ENCODE assay signal across 8 mouse cellular contexts in the genomic region with DNA sequence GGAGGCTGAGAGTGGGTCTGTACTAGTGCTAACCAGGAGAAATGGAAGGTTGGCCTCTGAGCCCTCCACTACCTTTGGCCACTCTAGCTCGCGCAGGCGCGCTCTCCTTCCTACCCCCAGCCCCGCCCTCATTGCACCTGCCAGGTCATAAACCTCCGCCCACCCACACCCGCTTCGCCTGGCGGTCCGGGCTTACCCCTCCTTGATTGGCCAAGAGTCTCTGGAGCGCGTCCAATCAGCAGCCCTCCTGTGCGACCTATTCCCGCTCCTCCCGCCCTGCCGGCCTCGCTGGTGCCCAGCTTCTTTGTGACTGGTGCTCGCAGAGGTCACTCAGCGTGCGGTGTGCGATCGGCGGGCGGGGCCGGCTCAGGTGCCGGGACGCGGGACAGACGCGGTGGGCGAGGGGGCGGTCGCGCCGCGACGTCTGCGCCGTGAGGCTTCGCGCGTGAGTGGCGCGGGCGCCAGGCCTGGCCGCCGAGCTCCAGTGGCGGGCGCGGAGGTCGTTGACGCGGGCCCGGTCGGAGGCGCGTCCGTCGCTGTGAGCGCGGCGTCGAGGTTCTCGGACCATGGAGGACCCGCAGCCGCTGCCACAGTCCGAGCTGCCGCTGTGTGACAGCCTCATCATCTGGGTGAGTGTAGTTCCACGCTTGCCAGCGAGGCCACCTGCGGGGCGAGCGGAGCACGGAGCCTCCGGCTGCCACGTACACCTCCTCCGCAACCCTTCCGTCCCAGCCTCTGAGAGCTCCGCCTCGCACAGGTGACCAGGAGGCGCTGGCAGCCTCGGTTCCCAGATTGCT. TPM values are rescaled to one million over a fixed set of nuclear protein-coding genes. Genes with fewer than 3 reads are reported as not detected.
DNase-seq lines count a peak whose midpoint lies in the region; ATAC-seq lines count a peak whose summit lies in the region.

Gene Hook1, plus strand, starts transcription at position 313 of the 797 bp plus-strand sequence.

- intact Hi-C loops in gastrocnemius, postnatal 36 days (cut with DNase I): no loop called here

- no peaks in the 10 kb centered on the region for H3K36me3 ChIP-seq in macrophage (ENCODE audit: inconsistent target)

- WGBS in macrophage (ENCODE audit: missing documents): 1% methylated on average over 78 of the region's 82 CpGs

- no peak within 1 kb of the TSS for H3K27ac ChIP-seq in macrophage

- H3K4me3 ChIP-seq in macrophage (ENCODE audit: inconsistent target): peak within 1 kb of the TSS; percentile 12; the same call in 1 of the 2 replicates

- peak; percentile 95 for DNase-seq in adrenal gland, postnatal 10 days
- DNase-seq in embryo, embryonic 9.5 days (ENCODE audit: extremely low spot score): peak; percentile 90
- peak; percentile 54 to 79 for DNase-seq in gastrocnemius, postnatal 36 days
- DNase-seq in left cerebral cortex, adult 8-10 months (ENCODE audit: low spot score in 2 of 2): peak; percentile 83 to 97
- peak; percentile 97 for DNase-seq in retina, postnatal 7 days (ENCODE audit: low read depth, low spot score)
- peak; percentile 93 for DNase-seq in thymus, postnatal 4 days

- ATAC-seq in inflammation-experienced regulatory T-cells, adult 6 months: peak; percentile 98

- H3K79me2 ChIP-seq in macrophage (ENCODE audit: inconsistent target): no peaks in the 10 kb centered on the region

RNA-seq across cellular contexts. Expression of gene Hook1, which starts in this region (rescaled TPM):
- 10 to 100 TPM; 11.7 to 13.2 TPM for total RNA-seq in adrenal gland, postnatal 10 days (2021)
- total RNA-seq in gastrocnemius, postnatal 36 days (2021): 10 to 100 TPM in 1 of 2 experiments, 1 to 10 TPM in 1; 9.2 to 11.8 TPM
- polyA plus RNA-seq in inflammation-experienced regulatory T-cells, adult 6 months (2017; shearing (Covaris generic)): 10 to 100 TPM in 1 of 3 experiments, 1 to 10 TPM in 2; 6.3 to 10.2 (median 8.2) TPM
- total RNA-seq in left cerebral cortex, adult 8-10 months (2022): 10 to 100 TPM; 66.3 to 70.8 (median 69.7) TPM
- 1 to 10 TPM in 19 of 26 experiments, under 1 TPM in 6, not detected in 1; 0.20 to 3.3 (median 1.4) TPM for total RNA-seq in macrophage (2018; cell fraction: chromatin; rRNA removed)
- total RNA-seq in macrophage (2018; cell fraction: cytosol; rRNA removed): under 1 TPM in 25 of 26 experiments, not detected in 1; 0.07 to 0.55 (median 0.20) TPM
- total RNA-seq in macrophage (2018; cell fraction: nucleus; rRNA removed): 1 to 10 TPM in 5 of 26 experiments, under 1 TPM in 19, not detected in 2; 0.29 to 1.8 (median 0.69) TPM
- polyA plus RNA-seq in macrophage (2018): 0.21 to 0.37 TPM (median 0.23 TPM) in 3 replicates

Comparison
In these comparisons a context has a peak if more than half of its experiments do, and no peak if none do; other contexts are left out.
1. RNA of gene Hook1 (total RNA-seq): 66.3 to 70.8 TPM in left cerebral cortex, adult 8-10 months; 11.7 to 13.2 TPM in adrenal gland, postnatal 10 days and 9.2 to 11.8 TPM in gastrocnemius, postnatal 36 days; every median in the first group is over 4 times any median in the second.
2. Peak in every context shown above with its lines, with median percentiles within 50 percentile points of each other: DNase-seq.